Mouse (Mus musculus) embryonic facial prominence, embryonic 12.5 days (tissue): ENCODE data around the gene Gm45062. TPM values are rescaled to one million over a fixed set of nuclear protein-coding genes. Genes with fewer than 3 reads are reported as not detected.

ENCODE experiments used
- ATAC-seq: fragments of 200-750 bp; cut with Nextera tagmentation; 2 replicates; pipeline ENCODE4 v1.8.0; 2017; ENCODE audit not compliant: insufficient number of reproducible peaks, insufficient read depth, low FRiP score, low TSS enrichment
- H3K27ac ChIP-seq: fragments of 300-500 bp; sonication (generic); 2 replicates; pipeline ENCODE4 v1.5.1; 2016; ENCODE audit warnings: mild to moderate bottlenecking
- H3K27me3 ChIP-seq: fragments of 300-500 bp; sonication (generic); 2 replicates; pipeline ENCODE4 v1.6.1; 2016; ENCODE audit warnings: mild to moderate bottlenecking, moderate library complexity
- H3K36me3 ChIP-seq: fragments of 300-500 bp; sonication (generic); 2 replicates; pipeline ENCODE4 v1.6.1; 2016; ENCODE audit warnings: mild to moderate bottlenecking
- H3K4me1 ChIP-seq: fragments of 300-500 bp; sonication (generic); 2 replicates; pipeline ENCODE4 v1.6.1; 2016
- H3K4me2 ChIP-seq: fragments of 300-500 bp; sonication (generic); replicated peaks from 2 replicates; pipeline ENCODE4 v1.6.1; 2016; ENCODE audit warnings: mild to moderate bottlenecking, moderate library complexity
- H3K4me3 ChIP-seq: fragments of 300-500 bp; sonication (generic); 2 replicates; pipeline ENCODE4 v1.5.1; 2016; ENCODE audit warnings: mild to moderate bottlenecking
- H3K9ac ChIP-seq: fragments of 300-500 bp; sonication (generic); 2 replicates; pipeline ENCODE4 v1.6.1; 2016; ENCODE audit warnings: mild to moderate bottlenecking, moderate library complexity
- H3K9me3 ChIP-seq: fragments of 300-500 bp; sonication (generic); 2 replicates; pipeline ENCODE4 v1.6.1; 2016; ENCODE audit warnings: mild to moderate bottlenecking, moderate library complexity
- WGBS: fragments of 180-500 bp; shearing (Covaris S2); methylation state at CpG from one replicate; pipeline ENCODE4 v1.1.7; 2016; 5-methylcytosine and 5-hydroxymethylcytosine counted together
- polyA plus RNA-seq: library from polyadenylated mRNA; unstranded; fragments of >200 nt; fragmentation: Nextera tagmentation; extraction: Ambion mirVana; gene quantifications from 2 replicates; pipeline ENCODE4 v1.2.1, GENCODE M21; 2016

Gene Gm45062
- polyA plus RNA-seq, 1 experiment from 2014 or later, result 11.6 TPM

DNA sequence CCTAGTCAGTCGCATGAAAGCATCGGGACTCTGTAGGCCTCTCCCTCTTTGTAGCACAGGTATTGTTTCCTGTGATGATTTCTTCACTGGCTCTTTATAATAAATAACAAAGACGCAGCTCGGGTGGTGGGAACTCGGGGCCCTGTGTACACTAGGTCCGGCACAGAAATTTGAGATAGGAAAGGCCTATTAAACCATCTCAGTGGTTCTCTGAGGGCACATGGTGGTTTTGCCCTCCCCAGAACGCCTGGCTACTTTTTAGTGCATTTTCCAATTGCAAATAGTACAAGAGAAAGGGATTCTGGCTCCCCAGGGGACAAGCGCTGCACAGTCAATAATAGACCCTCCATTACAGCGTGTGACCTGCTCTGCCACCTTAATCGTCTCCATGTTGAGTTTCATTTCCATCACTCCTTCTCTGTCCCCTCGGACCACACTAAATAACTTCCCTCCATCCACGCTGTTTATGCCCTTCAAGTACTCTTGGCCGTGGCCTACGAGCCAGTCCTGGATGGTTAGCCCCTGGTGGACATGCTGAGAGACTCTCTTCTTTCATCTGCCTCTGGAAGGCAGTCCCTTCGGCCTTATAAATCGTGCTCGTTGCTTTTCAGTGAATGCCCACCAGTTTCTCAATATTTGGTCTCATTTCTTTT is 227.3 kb downstream of the Gm45062 start:
- H3K9ac ChIP-seq, result no peak overlapping the region
- H3K36me3 ChIP-seq, result no peaks in the 10 kb centered on the region
- no peaks in the 10 kb centered on the region for H3K27me3 ChIP-seq
- H3K27ac ChIP-seq, result no peak overlapping the region
- H3K9me3 ChIP-seq, result no peaks in the 10 kb centered on the region
- H3K4me2 ChIP-seq, result no peak overlapping the region
- no peak for ATAC-seq
- H3K4me3 ChIP-seq, result no peak overlapping the region
- no peaks in the 10 kb centered on the region for H3K4me1 ChIP-seq
- 79% methylated on average over 17 of the region's 17 CpGs for WGBS

DNA sequence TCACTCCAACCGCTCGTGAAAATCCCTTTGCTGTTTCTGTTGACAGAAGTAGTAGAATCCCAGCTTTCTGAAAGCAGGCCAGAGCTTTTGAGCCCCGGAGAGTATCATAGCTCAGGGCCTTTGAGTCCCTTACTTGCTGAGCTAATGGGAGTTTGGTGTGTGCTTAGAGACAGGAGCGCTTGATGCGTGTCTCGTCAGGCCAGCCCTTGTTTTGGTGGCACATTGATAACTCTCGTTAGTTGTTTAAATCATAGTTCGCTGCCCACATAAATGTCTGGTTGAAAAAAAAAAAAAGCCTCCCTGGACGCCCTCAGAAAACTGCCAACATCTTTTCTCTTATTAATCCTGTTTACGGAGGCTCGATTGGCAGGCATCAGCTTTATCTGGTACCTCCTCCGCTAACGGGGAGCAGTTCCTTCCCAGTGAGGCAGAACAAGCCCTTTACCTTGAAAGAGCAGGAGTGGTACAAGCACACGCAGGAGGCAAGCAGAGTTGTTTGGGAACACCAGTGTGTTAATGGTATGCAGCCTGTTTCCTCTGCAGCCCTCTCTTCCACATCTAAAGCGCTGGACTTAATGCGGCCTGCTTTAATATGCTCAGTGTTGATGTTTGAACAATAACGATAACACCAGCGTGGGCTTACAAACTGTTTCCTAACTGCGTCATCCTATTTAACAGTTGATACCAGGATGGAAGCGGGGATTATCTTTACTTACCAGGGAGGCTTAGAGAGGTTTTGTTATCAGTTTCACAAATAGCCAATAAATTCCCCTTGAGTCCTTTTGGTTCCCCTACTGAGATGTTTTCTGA is 228.0 kb downstream of the Gm45062 start:
- no peak for ATAC-seq
- Histone ChIP-seq H3K27me3 (no peaks in the 10 kb centered on the region), H3K4me2 (no peak overlapping the region), H3K4me3 (no peak overlapping the region), H3K4me1 (no peaks in the 10 kb centered on the region), H3K9ac (no peak overlapping the region), H3K27ac (no peak overlapping the region), H3K9me3 (no peaks in the 10 kb centered on the region), H3K36me3 (no peaks in the 10 kb centered on the region)
- 65% methylated on average over 20 of the region's 20 CpGs for WGBS

DNA sequence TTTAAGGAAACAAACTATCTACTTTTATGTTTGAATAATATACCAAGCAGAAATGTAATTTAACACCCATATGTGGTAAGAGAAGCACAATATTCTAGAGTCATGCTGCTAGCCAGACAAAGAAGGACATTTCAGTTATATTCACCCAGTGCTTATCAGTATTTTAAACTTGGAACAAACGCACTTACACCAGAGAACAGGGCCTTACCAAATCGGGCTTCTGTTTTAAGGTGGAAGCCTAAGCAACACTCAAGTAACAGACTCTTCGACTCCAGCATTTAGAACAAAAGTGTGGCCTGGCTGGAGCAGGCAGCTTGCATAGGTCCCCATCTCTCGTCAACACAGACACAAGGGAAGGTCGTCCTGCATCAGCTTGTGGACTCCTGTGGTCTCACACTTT is 229.0 kb downstream of the Gm45062 start:
- Histone ChIP-seq H3K9ac (no peak overlapping the region), H3K9me3 (no peaks in the 10 kb centered on the region), H3K27me3 (no peaks in the 10 kb centered on the region), H3K4me3 (no peak overlapping the region), H3K4me1 (no peaks in the 10 kb centered on the region), H3K36me3 (no peaks in the 10 kb centered on the region), H3K27ac (no peak overlapping the region), H3K4me2 (no peak overlapping the region)
- 67% methylated on average over 5 of the region's 5 CpGs for WGBS
- ATAC-seq, result no peak

DNA sequence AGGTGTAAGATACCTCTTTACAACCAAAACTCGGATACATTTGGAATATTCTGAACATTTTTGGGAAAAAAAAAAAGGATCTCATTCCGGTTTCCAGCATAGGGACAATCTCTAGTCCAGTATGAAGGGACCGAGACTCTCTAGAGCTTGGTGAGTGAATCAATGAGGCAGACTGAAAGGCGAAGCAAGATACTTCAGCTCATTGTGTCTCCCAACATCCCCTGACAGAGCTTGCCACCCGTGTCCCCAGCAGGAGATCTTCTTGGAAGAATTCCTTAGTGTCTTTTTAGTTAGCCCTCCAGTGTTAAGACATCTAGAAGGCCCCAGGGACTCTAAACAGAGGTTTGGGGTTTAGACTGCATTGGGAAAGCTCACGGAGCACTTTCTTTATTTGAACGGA is 230.0 kb downstream of the Gm45062 start:
- H3K36me3 ChIP-seq, result no peaks in the 10 kb centered on the region
- no peaks in the 10 kb centered on the region for H3K27me3 ChIP-seq
- no peak overlapping the region for H3K27ac ChIP-seq
- H3K4me1 ChIP-seq, result no peaks in the 10 kb centered on the region
- no peak overlapping the region for H3K4me2 ChIP-seq
- H3K9ac ChIP-seq, result no peak overlapping the region
- H3K9me3 ChIP-seq, result no peaks in the 10 kb centered on the region
- no peak for ATAC-seq
- H3K4me3 ChIP-seq, result no peak overlapping the region
- 72% methylated on average over 7 of the region's 7 CpGs for WGBS

DNA sequence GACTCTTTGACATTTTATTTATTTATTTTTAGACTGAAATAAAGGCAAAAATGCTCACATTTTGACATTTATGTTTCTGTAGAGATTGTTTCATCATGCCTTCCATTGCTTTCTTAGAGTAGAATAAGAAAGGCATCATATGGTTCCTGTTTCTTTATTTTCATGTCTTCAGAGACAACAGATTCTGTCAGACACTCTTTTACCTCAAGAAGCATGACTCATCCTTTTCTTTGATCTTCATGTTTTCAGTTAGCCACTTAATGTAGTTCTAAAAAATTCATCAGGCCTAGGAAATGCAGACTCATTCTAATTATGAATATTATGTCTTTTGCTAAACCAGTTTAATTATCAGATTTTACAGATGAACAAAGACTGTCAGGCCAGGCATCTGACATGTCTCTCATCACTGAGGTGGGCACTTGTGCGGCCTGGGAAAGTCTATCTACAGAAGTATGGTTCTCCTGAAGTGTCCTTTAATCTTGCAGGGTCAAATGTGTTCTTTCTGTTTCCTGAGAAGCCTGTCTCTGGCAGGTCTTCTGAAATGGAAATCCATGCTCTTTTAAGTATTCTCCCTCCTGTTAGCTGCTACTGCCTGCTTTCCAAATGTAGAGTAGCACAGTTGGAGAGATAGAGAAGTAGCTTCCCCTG is 230.8 kb downstream of the Gm45062 start:
- Histone ChIP-seq H3K27me3 (no peaks in the 10 kb centered on the region), H3K36me3 (no peaks in the 10 kb centered on the region), H3K4me3 (no peak overlapping the region), H3K4me2 (no peak overlapping the region), H3K27ac (no peak overlapping the region), H3K9me3 (no peaks in the 10 kb centered on the region), H3K9ac (no peak overlapping the region), H3K4me1 (no peaks in the 10 kb centered on the region)
- ATAC-seq, result no peak
- WGBS, result 90% methylated on average over 1 of the region's 1 CpGs

DNA sequence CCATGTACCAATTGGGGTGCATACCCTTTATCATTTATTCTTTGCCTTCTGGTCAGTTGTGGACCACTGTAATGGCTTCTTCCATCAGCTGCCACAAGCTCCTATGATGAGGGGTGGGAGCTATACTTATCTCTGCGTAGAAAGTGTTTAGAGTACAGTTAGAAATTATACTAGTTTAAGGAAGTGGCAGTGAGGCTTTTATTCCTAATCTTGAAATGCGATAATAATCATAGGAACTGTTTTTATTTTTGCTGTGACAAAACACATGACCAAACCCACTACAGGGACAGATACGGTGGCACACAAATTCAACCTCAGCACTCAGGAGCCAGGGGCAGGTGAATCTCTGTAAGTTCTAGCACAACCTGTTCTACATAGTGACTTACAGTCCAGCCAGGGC is 233.0 kb downstream of the Gm45062 start:
- Histone ChIP-seq H3K4me1 (no peaks in the 10 kb centered on the region), H3K4me2 (no peak overlapping the region), H3K27me3 (no peaks in the 10 kb centered on the region), H3K36me3 (no peaks in the 10 kb centered on the region), H3K9me3 (no peaks in the 10 kb centered on the region), H3K4me3 (no peak overlapping the region), H3K27ac (no peak overlapping the region), H3K9ac (no peak overlapping the region)
- WGBS, result 88% methylated on average over 3 of the region's 3 CpGs
- ATAC-seq, result no peak

DNA sequence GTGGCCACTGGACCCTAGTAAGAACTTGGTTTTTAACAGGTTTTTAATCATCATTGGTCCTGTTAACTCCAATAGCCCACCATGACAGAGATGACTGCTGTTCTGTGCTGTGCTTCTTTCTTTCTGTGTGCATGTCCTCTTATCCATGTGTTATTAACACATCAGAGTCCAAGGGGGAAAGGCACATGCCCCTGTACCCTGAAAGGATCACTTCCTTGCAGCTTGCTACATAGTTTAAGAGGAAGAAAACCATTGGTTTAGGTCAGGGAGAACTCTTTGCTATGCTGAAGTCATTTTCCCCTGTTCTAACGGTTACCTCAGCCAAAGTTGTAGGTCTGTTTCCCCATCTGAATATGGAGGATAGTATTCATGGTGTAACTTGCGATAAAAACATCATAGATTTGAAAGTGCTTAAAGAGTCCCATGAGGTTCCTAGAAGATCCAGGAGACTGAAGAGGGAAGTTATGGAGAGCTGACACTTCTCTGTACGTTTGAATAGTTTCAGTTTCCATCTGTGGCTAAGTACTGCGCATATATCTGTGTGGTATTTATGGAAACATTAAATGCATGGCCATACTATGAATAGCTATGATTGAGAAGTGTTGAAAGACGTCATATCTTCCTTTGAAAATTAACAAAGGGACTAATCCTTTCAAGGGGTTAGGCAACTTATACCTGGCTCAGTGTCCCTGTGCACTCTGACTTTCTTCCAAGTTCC is 236.0 kb downstream of the Gm45062 start:
- Histone ChIP-seq H3K4me3 (no peak overlapping the region), H3K9me3 (no peaks in the 10 kb centered on the region), H3K27me3 (no peaks in the 10 kb centered on the region), H3K4me2 (no peak overlapping the region), H3K27ac (no peak overlapping the region), H3K36me3 (no peaks in the 10 kb centered on the region), H3K9ac (no peak overlapping the region), H3K4me1 (no peaks in the 10 kb centered on the region)
- WGBS, result 81% methylated on average over 5 of the region's 5 CpGs
- no peak for ATAC-seq

DNA sequence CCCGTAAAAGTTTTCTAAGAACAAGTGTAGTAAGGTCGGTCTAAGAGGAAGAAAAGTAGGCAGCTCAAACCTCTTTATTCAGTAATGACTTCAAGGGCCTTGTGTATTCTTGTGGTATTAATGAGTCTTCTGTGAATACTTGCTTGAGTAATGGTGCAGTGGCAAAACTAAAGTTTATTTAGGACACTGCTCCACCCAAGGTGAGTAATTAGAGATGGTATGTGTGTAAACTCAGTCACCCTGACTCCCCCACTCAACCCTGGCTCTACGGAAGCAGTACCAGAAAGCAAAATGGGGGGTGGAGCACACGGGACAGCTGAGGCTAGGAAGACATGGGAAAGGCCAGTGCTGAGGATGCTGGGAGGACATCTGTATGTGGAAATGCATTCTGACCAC is 236.6 kb downstream of the Gm45062 start:
- H3K36me3 ChIP-seq, result no peaks in the 10 kb centered on the region
- H3K27me3 ChIP-seq, result no peaks in the 10 kb centered on the region
- no peak overlapping the region for H3K27ac ChIP-seq
- WGBS, result 78% methylated on average over 4 of the region's 4 CpGs
- ATAC-seq, result no peak
- no peak overlapping the region for H3K4me3 ChIP-seq
- H3K4me1 ChIP-seq, result no peaks in the 10 kb centered on the region
- H3K4me2 ChIP-seq, result no peak overlapping the region
- no peak overlapping the region for H3K9ac ChIP-seq
- no peaks in the 10 kb centered on the region for H3K9me3 ChIP-seq

DNA sequence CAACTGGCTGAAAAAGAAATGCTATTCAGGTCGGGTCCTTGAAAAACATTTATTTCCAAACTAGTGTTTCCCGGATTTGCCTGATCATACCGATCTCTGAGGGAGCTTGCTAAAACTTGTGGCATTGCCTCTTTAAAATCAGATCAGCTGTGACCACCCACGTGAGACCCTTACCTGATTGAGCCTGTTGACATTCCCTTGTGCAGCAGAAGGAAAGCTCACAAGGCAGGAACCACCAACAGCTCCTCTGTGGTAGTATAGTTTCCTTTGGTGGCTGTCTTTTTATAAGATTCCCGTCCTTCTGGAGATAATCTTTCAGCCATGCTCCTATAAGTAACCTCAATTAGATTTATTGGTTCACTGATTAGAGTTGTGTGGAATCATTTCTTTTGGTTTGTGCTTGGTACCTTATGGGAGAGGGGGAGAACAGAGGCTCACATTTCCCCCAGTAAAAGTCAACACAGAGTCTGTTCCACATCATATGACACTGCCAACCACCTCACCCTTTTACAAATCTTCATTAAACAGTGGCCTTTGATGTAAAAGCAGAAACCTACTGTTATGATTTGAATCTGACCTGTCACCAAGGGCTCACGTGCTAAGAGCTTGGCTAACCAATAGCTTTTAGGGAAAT is 238.1 kb downstream of the Gm45062 start:
- Histone ChIP-seq H3K9ac (no peak overlapping the region), H3K36me3 (no peaks in the 10 kb centered on the region), H3K9me3 (no peaks in the 10 kb centered on the region), H3K4me2 (no peak overlapping the region), H3K27ac (no peak overlapping the region), H3K4me3 (no peak overlapping the region), H3K4me1 (no peaks in the 10 kb centered on the region), H3K27me3 (no peaks in the 10 kb centered on the region)
- 61% methylated on average over 6 of the region's 6 CpGs for WGBS
- ATAC-seq, result no peak

DNA sequence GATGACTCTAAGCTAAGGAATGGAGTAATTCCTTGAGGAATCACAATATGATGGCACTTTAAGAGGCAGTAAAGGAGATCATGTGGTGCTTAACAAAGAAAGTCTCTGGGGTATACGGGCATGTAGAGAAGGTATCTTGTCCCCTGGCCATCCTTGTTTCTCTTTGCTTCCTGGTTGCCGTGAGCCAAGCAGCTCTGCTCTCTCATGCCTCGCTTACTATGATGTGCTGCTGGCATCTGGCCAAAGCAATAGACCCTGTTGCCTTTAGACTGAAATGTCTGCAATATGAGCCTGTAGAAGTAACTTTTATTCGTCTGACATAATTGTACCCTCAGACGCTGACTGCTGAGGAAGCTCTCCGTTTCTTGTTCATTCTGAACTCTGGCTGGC is 238.6 kb downstream of the Gm45062 start:
- no peaks in the 10 kb centered on the region for H3K27me3 ChIP-seq
- ATAC-seq, result no peak
- no peak overlapping the region for H3K9ac ChIP-seq
- H3K27ac ChIP-seq, result no peak overlapping the region
- H3K4me1 ChIP-seq, result no peaks in the 10 kb centered on the region
- no peak overlapping the region for H3K4me3 ChIP-seq
- H3K4me2 ChIP-seq, result no peak overlapping the region
- H3K9me3 ChIP-seq, result no peaks in the 10 kb centered on the region
- WGBS, result 54% methylated on average over 6 of the region's 6 CpGs
- no peaks in the 10 kb centered on the region for H3K36me3 ChIP-seq

DNA sequence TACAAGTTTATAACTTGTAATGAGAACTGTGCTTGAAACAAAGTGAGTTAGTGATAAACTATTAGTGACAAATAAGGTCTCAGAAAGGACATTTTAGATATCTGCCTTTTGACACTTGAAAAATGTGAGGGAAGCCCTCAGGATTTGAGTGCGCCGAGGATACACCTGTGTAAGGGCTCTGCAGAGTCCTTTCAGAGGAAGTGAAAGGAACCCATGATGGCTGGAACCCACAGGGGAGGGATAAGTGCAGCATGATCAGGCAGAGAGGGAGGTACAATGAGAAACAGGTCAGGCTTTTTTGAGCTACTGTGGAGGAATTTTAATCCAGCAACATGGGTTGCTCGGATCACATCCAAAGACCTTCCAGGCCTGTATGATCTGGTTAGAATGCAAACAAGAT is 239.7 kb downstream of the Gm45062 start:
- Histone ChIP-seq H3K4me1 (no peaks in the 10 kb centered on the region), H3K4me3 (no peak overlapping the region), H3K27me3 (no peaks in the 10 kb centered on the region), H3K4me2 (no peak overlapping the region), H3K36me3 (no peaks in the 10 kb centered on the region), H3K9me3 (no peaks in the 10 kb centered on the region), H3K9ac (no peak overlapping the region), H3K27ac (no peak overlapping the region)
- 82% methylated on average over 3 of the region's 3 CpGs for WGBS
- no peak for ATAC-seq
